Mouse (Mus musculus) CH12.LX (cell line): Measurements from ENCODE around the gene Pkn2. TPM values are rescaled to one million over a fixed set of nuclear protein-coding genes. Genes with fewer than 3 reads are reported as not detected.

Source experiments
- DNase-seq: peaks from one replicate; pipeline ENCODE4 v3.0.0-alpha.2; 2013; ENCODE audit errors: extremely low read depth
- H3K27ac ChIP-seq: 2 replicates; pipeline ENCODE4 v1.5.1; 2012; ENCODE audit warnings: low read depth, mild to moderate bottlenecking, control low read depth, moderate library complexity; ENCODE audit not compliant: insufficient read depth
- H3K27me3 ChIP-seq: replicated peaks from 2 replicates; pipeline ENCODE3; 2012; ENCODE audit warnings: inconsistent platforms
- H3K36me3 ChIP-seq, 2 experiments: replicated peaks in 1 of 2; 2 replicates each; pipeline versions ENCODE3 to v1.6.1; 2012; ENCODE audit warnings: inconsistent platforms in 1 of 2, low read length in 1 of 2, mild to moderate bottlenecking in 1 of 2, mixed read lengths in 1 of 2, moderate library complexity in 1 of 2; ENCODE audit not compliant: control insufficient read depth in 1 of 2, insufficient read depth in 1 of 2
- H3K4me1 ChIP-seq, 2 experiments: 2 replicates each; pipeline ENCODE4 v1.6.1; 2012; ENCODE audit warnings: inconsistent platforms in 1 of 2, moderate library complexity in 1 of 2; ENCODE audit not compliant: insufficient read depth in 2 of 2, control insufficient read depth in 1 of 2
- H3K4me2 ChIP-seq: 2 replicates; pipeline ENCODE4 v1.6.1; 2012; ENCODE audit warnings: low read depth, mild to moderate bottlenecking, control low read depth; ENCODE audit not compliant: poor library complexity, insufficient read depth, severe bottlenecking
- H3K4me3 ChIP-seq, 3 experiments: fragments of 150-350 bp in 1 of 3; sonication (generic) in 1 of 3; replicated peaks in 1 of 3; 2 replicates each; pipeline versions ENCODE3 to v1.5.1; 2011 to 2012; ENCODE audit warnings: low read depth in 2 of 3, low read length in 2 of 3, mild to moderate bottlenecking in 2 of 3, moderate library complexity in 2 of 3, control low read depth in 1 of 3, improper control_type of control experiment in 1 of 3, inconsistent platforms in 1 of 3, mixed read lengths in 1 of 3; ENCODE audit not compliant: poor library complexity in 1 of 3
- H3K79me2 ChIP-seq: replicated peaks from 2 replicates; pipeline ENCODE4 v1.6.1; 2012; ENCODE audit warnings: mild to moderate bottlenecking, moderate library complexity; ENCODE audit not compliant: control insufficient read depth, poor library complexity, insufficient read depth, severe bottlenecking; ENCODE audit errors: extremely low read depth
- H3K9ac ChIP-seq: 2 replicates; pipeline ENCODE4 v1.6.1; 2012; ENCODE audit warnings: low read depth, mild to moderate bottlenecking, control low read depth, moderate library complexity; ENCODE audit not compliant: insufficient read depth
- H3K9me3 ChIP-seq: replicated peaks from 2 replicates; pipeline ENCODE3; 2012; ENCODE audit warnings: low read length, inconsistent platforms, mixed read lengths
- BHLHE40 ChIP-seq: IDR thresholded peaks from 2 replicates; pipeline ENCODE4 v1.6.1; 2011; ENCODE audit warnings: mild to moderate bottlenecking, low read depth, low read length, improper control_type of control experiment
- CHD1 ChIP-seq: IDR thresholded peaks from 2 replicates; pipeline ENCODE4 v1.6.1; 2012; ENCODE audit warnings: low read depth, low read length, improper control_type of control experiment, inconsistent platforms
- E2F4 ChIP-seq: IDR thresholded peaks from 2 replicates; pipeline ENCODE4 v1.6.1; 2011; ENCODE audit warnings: low read depth, low read length, improper control_type of control experiment; ENCODE audit not compliant: insufficient replicate concordance
- ELF1 ChIP-seq: IDR thresholded peaks from 2 replicates; pipeline ENCODE4 v1.6.1; 2014; ENCODE audit warnings: low read depth, mild to moderate bottlenecking, inconsistent platforms, low read length, improper control_type of control experiment
- GABPA ChIP-seq: IDR thresholded peaks from 2 replicates; pipeline ENCODE4 v1.6.1; 2012; ENCODE audit warnings: low read depth, low read length, improper control_type of control experiment, inconsistent platforms; ENCODE audit not compliant: insufficient replicate concordance
- HCFC1 ChIP-seq: IDR thresholded peaks from 2 replicates; pipeline ENCODE4 v1.6.1; 2012; ENCODE audit warnings: low read depth, mild to moderate bottlenecking, inconsistent platforms, low read length, improper control_type of control experiment
- JUN ChIP-seq: IDR thresholded peaks from 2 replicates; pipeline ENCODE4 v1.6.1; 2011; ENCODE audit warnings: low read depth, mild to moderate bottlenecking, low read length, improper control_type of control experiment, moderate library complexity; ENCODE audit not compliant: insufficient read depth
- KAT2A ChIP-seq: IDR thresholded peaks from 2 replicates; pipeline ENCODE4 v1.6.1; 2012; ENCODE audit warnings: low read length, improper control_type of control experiment, inconsistent platforms; ENCODE audit not compliant: insufficient replicate concordance
- MAZ ChIP-seq: IDR thresholded peaks from 2 replicates; pipeline ENCODE4 v1.6.1; 2012; ENCODE audit warnings: low read depth, mild to moderate bottlenecking, inconsistent platforms, low read length, improper control_type of control experiment, moderate library complexity
- MEF2A ChIP-seq: IDR thresholded peaks from 2 replicates; pipeline ENCODE4 v1.6.1; 2014; ENCODE audit warnings: low read depth, mild to moderate bottlenecking, inconsistent platforms, low read length, improper control_type of control experiment, borderline replicate concordance
- MXI1 ChIP-seq: IDR thresholded peaks from 2 replicates; pipeline ENCODE4 v1.6.1; 2011; ENCODE audit warnings: mild to moderate bottlenecking, low read depth, low read length, improper control_type of control experiment
- MYC ChIP-seq: IDR thresholded peaks from 2 replicates; pipeline ENCODE4 v1.6.1; 2011; ENCODE audit warnings: low read depth, mild to moderate bottlenecking, improper control_type of control experiment, low read length
- PAX5 ChIP-seq: IDR thresholded peaks from 2 replicates; pipeline ENCODE4 v1.6.1; 2012; ENCODE audit warnings: low read length, inconsistent platforms, mixed read lengths
- POLR2A ChIP-seq: IDR thresholded peaks from 2 replicates; pipeline ENCODE4 v1.6.1; 2011; ENCODE audit warnings: low read depth, mild to moderate bottlenecking, improper control_type of control experiment, low read length
- RAD21 ChIP-seq: IDR thresholded peaks from 2 replicates; pipeline ENCODE4 v1.6.1; 2011; ENCODE audit warnings: low read depth, mild to moderate bottlenecking, low read length, improper control_type of control experiment, moderate library complexity
- RCOR1 ChIP-seq: conservative IDR thresholded peaks from 2 replicates; pipeline ENCODE4 v1.6.1; 2012; ENCODE audit warnings: low read depth, mild to moderate bottlenecking, inconsistent platforms, low read length, improper control_type of control experiment
- SIN3A ChIP-seq: IDR thresholded peaks from 2 replicates; pipeline ENCODE4 v1.6.1; 2012; ENCODE audit warnings: low read length, improper control_type of control experiment, inconsistent platforms
- TBP ChIP-seq: conservative IDR thresholded peaks from 2 replicates; pipeline ENCODE4 v1.6.1; 2011; ENCODE audit warnings: low read depth, low read length, improper control_type of control experiment
- TCF12 ChIP-seq: IDR thresholded peaks from 2 replicates; pipeline ENCODE4 v1.6.1; 2014; ENCODE audit warnings: low read depth, mild to moderate bottlenecking, inconsistent platforms, low read length, improper control_type of control experiment
- UBTF ChIP-seq: IDR thresholded peaks from 2 replicates; pipeline ENCODE4 v1.6.1; 2012; ENCODE audit warnings: low read depth, mild to moderate bottlenecking, inconsistent platforms, low read length, improper control_type of control experiment, moderate library complexity
- ZKSCAN1 ChIP-seq: IDR thresholded peaks from 2 replicates; pipeline ENCODE4 v1.6.1; 2012; ENCODE audit warnings: low read depth, inconsistent platforms, low read length, improper control_type of control experiment, borderline replicate concordance
- ZMIZ1 ChIP-seq: IDR thresholded peaks from 2 replicates; pipeline ENCODE4 v1.6.1; 2012; ENCODE audit warnings: low read depth, mild to moderate bottlenecking, inconsistent platforms, low read length, improper control_type of control experiment
- ZNF384 ChIP-seq: IDR thresholded peaks from 2 replicates; pipeline ENCODE4 v1.6.1; 2012; ENCODE audit warnings: low read depth, low read length, improper control_type of control experiment, inconsistent platforms
- dilution Hi-C: fragments of 300-500 bp; cut with MboI; formaldehyde crosslinking; loops from 2 replicates; pipeline ENCODE4 v1.14.3; 2020; ENCODE audit warnings: low sequenced_read_pairs; ENCODE audit not compliant: extremely low pct_unique_long_range_greater_than_20kb, extremely low pct_ligation_motif_present
- in situ Hi-C: fragments of 300-500 bp; cut with MboI; formaldehyde crosslinking; loops from 3 replicates; pipeline ENCODE4 v1.14.3; 2019; ENCODE audit warnings: low sequenced_read_pairs, low pct_ligation_motif_present, low pct_unique_long_range_greater_than_20kb, mixed read lengths
- polyA plus RNA-seq: library from polyadenylated mRNA; unstranded; fragments of >175 nt; gene quantifications from 2 replicates; pipeline ENCODE4 v1.2.1, GENCODE M21; 2012; ENCODE audit warnings: low read depth; ENCODE audit not compliant: insufficient read length
- total RNA-seq, 2 experiments: library from RNA; depleted of rRNA; stranded (reverse); fragments of 300-350 nt in 1 of 2; fragments of >200 nt in 1 of 2; gene quantifications; 2 replicates each; pipeline ENCODE4 v1.2.3; 2012 to 2014

The Pkn2 gene
- total and polyA plus RNA-seq, 3 experiments = 39.5 to 54.3 (median 49.2) TPM

GRCm38 (mm10) chr3:142768498-142768897 is 113.3 kb downstream of the Pkn2 start:
- no peak overlapping the region for H3K9ac ChIP-seq
- H3K36me3 ChIP-seq = peaks cover 18 to 49% of the 10 kb centered on the region in 2 experiments
- TF ChIP-seq BHLHE40 = no peak
- no peak for TF ChIP-seq POLR2A
- no peak for TF ChIP-seq TBP
- H3K4me1 ChIP-seq = peaks cover 14 to 65% of the 10 kb centered on the region in 2 experiments
- H3K27me3 ChIP-seq = no peaks in the 10 kb centered on the region
- dilution Hi-C loops (no loop called here), in situ Hi-C loops (no loop called here)
- H3K27ac ChIP-seq = no peak overlapping the region
- H3K4me2 ChIP-seq = no peak overlapping the region
- no peaks in the 10 kb centered on the region for H3K9me3 ChIP-seq
- DNase-seq = no peak
- H3K4me3 ChIP-seq = no peak overlapping the region
- H3K79me2 ChIP-seq = peaks cover 62% of the 10 kb centered on the region

GRCm38 (mm10) chr3:142765778-142766165 is 116.0 kb downstream of the Pkn2 start:
- Histone ChIP-seq H3K4me3 (peak overlapping the region; percentile 70 to 99 (median 77)), H3K4me2 (peak overlapping the region; percentile 97), H3K27me3 (no peaks in the 10 kb centered on the region), H3K36me3 (peaks cover under 1 to 24% of the 10 kb centered on the region in 2 experiments), H3K79me2 (peaks cover 51% of the 10 kb centered on the region), H3K9me3 (no peaks in the 10 kb centered on the region), H3K9ac (peak overlapping the region; percentile 84), H3K27ac (no peak overlapping the region)
- peak; percentile 30 for DNase-seq
- in situ Hi-C loops = no loop called here
- dilution Hi-C loops = no loop called here
- TF ChIP-seq MAZ = 0 out of 2 replicates have a peak, but pooled peaks have one; percentile 21
- no peak for TF ChIP-seq MYC
- no peak for TF ChIP-seq KAT2A
- peak; percentile 68 for TF ChIP-seq ZNF384
- TF ChIP-seq GABPA = no peak
- peak; percentile 40 for TF ChIP-seq CHD1
- TF ChIP-seq, all 38 proteins: peak for 3
- H3K4me1 ChIP-seq = peaks cover 11 to 51% of the 10 kb centered on the region in 2 experiments

GRCm38 (mm10) chr3:142764995-142765777 is 116.6 kb downstream of the Pkn2 start, which contains the start of gene Gtf2b:
TSS of gene Gtf2b (plus strand) at chr3:142765045.
- DNase-seq = peak; percentile 98
- no peaks in the 10 kb centered on the region for H3K27me3 ChIP-seq
- peak within 1 kb of the TSS; percentile 97 for H3K4me2 ChIP-seq
- peak within 1 kb of the TSS; percentile 91 for H3K9ac ChIP-seq
- H3K4me3 ChIP-seq = peak within 1 kb of the TSS; percentile 70 to 99 (median 77)
- peak within 1 kb of the TSS; percentile 26; the same call in 1 of the 2 replicates for H3K27ac ChIP-seq
- no peaks in the 10 kb centered on the region for H3K9me3 ChIP-seq
- in situ Hi-C loops = no loop called here
- H3K36me3 ChIP-seq = peaks cover 0 to 18% of the 10 kb centered on the region in 2 experiments
- H3K4me1 ChIP-seq = peaks cover 11 to 46% of the 10 kb centered on the region in 2 experiments
- dilution Hi-C loops = no loop called here
- H3K79me2 ChIP-seq = peaks cover 46% of the 10 kb centered on the region
- TF ChIP-seq RCOR1 = peak; percentile 70
- TF ChIP-seq ZMIZ1 = peak; percentile 100
- TF ChIP-seq MXI1 = peak; percentile 96
- TF ChIP-seq POLR2A = peak; percentile 100
- TF ChIP-seq ZKSCAN1 = no peak
- TF ChIP-seq GABPA = peak; percentile 58; the same call in 1 of the 2 replicates
- TF ChIP-seq E2F4 = peak; percentile 97; the same call in 1 of the 2 replicates
- TF ChIP-seq ELF1 = peak; percentile 100
- TF ChIP-seq JUN = no peak; the same call in 1 of the 2 replicates
- peak; percentile 100 for TF ChIP-seq SIN3A
- TF ChIP-seq MEF2A = peak; percentile 93
- no peak for TF ChIP-seq RAD21
- TF ChIP-seq HCFC1 = peak; percentile 95
- no peak for TF ChIP-seq PAX5
- TF ChIP-seq MYC = peak; percentile 92
- peak; percentile 100 for TF ChIP-seq TCF12
- peak; percentile 93; the same call in 1 of the 2 replicates for TF ChIP-seq UBTF
